Mouse (Mus musculus): Measurements from ENCODE around the gene Mageb3.

- TF ChIP-seq CTCF (IDR thresholded peaks at IDR 0.05; ENCODE audit: borderline replicate concordance, control insufficient read depth, extremely low read depth, insufficient read depth, low read length, poor library complexity): no peak
- peak; percentile 37; the same call in 1 of the 2 replicates for TF ChIP-seq POLR2A (IDR thresholded peaks at IDR 0.05; ENCODE audit: control insufficient read depth, extremely low read depth, insufficient read depth, low read length, poor library complexity)
These were observed 529 bp upstream of the Mageb3 start for GRCm38 (mm10) chr2:121956224-121957018.
